Mouse (Mus musculus): ENCODE data around the gene Mrgpra2a.

DNA sequence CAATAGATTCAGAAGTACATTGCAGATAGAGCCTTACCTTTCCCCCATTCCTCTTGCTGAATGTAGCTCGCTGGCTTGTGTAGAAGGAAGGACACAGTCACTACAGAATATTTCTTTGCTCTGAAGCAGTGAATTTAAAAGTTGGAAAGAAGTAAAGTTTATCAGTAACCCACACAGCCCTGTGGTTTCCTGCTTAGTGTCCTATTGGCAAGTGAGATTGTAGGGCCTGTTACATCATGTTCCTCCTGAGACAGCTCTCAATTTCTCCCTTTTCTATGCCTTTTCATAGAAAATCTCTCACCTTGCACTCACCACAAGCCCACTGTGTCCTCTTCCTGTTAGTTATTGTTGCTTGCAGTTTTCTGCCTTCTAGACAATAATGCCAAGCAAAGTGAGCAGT, 42.4 kb downstream of the Mrgpra2a start:
- TF ChIP-seq CTCF (IDR thresholded peaks at IDR 0.05; ENCODE audit: borderline replicate concordance, extremely low read depth, insufficient read depth, insufficient read length), result no peak
- no peak for TF ChIP-seq POLR2A (IDR thresholded peaks at IDR 0.05; ENCODE audit: borderline replicate concordance, extremely low read depth, insufficient read depth, insufficient read length, poor library complexity, severe bottlenecking)

All from brain, embryonic 14.5 days (tissue).